Mouse (Mus musculus) lung, postnatal 0 days (tissue): ENCODE data around the gene Fjx1. TPM values are rescaled to one million over a fixed set of nuclear protein-coding genes. Genes with fewer than 3 reads are reported as not detected.
A peak's percentile ranks its signal among the peaks of the same experiment; 100 is the strongest.

Experiments
- ATAC-seq: fragments of 200-750 bp; cut with Nextera tagmentation; 2 replicates; pipeline ENCODE4 v1.8.0; 2017; ENCODE audit warnings: moderate library complexity
- DNase-seq: peaks from one replicate; pipeline ENCODE4 v3.0.0-alpha.2; 2016; ENCODE audit warnings: low spot score
- H3K27ac ChIP-seq: fragments of 300-500 bp; sonication (generic); 2 replicates; pipeline ENCODE4 v1.5.1; 2014; ENCODE audit warnings: antibody characterized with exemption, mild to moderate bottlenecking, low read length, mixed read lengths
- H3K27me3 ChIP-seq: fragments of 300-500 bp; sonication (generic); replicated peaks from 2 replicates; pipeline ENCODE4 v1.6.1; 2014; ENCODE audit warnings: low read length, mixed read lengths; ENCODE audit not compliant: insufficient read depth
- H3K36me3 ChIP-seq: fragments of 300-500 bp; sonication (generic); 2 replicates; pipeline ENCODE4 v1.6.1; 2014; ENCODE audit warnings: low read length, mixed read lengths; ENCODE audit not compliant: insufficient read depth
- H3K4me1 ChIP-seq: fragments of 300-500 bp; sonication (generic); 2 replicates; pipeline ENCODE4 v1.6.1; 2014; ENCODE audit warnings: antibody characterized with exemption, low read depth, low read length, mixed read lengths; ENCODE audit not compliant: insufficient read depth
- H3K4me2 ChIP-seq: fragments of 300-500 bp; sonication (generic); replicated peaks from 2 replicates; pipeline ENCODE4 v1.6.1; 2014; ENCODE audit warnings: low read depth, mild to moderate bottlenecking, low read length, moderate library complexity, mixed read lengths
- H3K4me3 ChIP-seq: fragments of 300-500 bp; sonication (generic); 2 replicates; pipeline ENCODE4 v1.5.1; 2014; ENCODE audit warnings: low read depth, low read length
- H3K9ac ChIP-seq: fragments of 300-500 bp; sonication (generic); replicated peaks from 2 replicates; pipeline ENCODE4 v1.6.1; 2014; ENCODE audit warnings: low read depth, mild to moderate bottlenecking
- H3K9me3 ChIP-seq: fragments of 300-500 bp; sonication (generic); 2 replicates; pipeline ENCODE4 v1.6.1; 2016; ENCODE audit warnings: low read length, mixed read lengths
- CTCF ChIP-seq: IDR thresholded peaks from 2 replicates; pipeline ENCODE4 v1.5.1; 2016; ENCODE audit warnings: antibody characterized with exemption, mild to moderate bottlenecking
- EP300 ChIP-seq: IDR thresholded peaks from 2 replicates; pipeline ENCODE4 v1.6.1; 2016; ENCODE audit warnings: antibody characterized with exemption, mild to moderate bottlenecking, control low read depth
- WGBS: fragments of 180-500 bp; shearing (Covaris S2); extraction: QIAGEN DNeasy Blood & Tissue Kit; methylation state at CpG from one replicate; pipeline ENCODE4 v1.1.7; 2014; 5-methylcytosine and 5-hydroxymethylcytosine counted together
- polyA plus RNA-seq: library from polyadenylated mRNA; unstranded; fragments of >200 nt; fragmentation: Nextera tagmentation; extraction: Ambion mirVana; gene quantifications from 2 replicates; pipeline ENCODE4 v1.2.1, GENCODE M21; 2015

The Fjx1 gene
- polyA plus RNA-seq, 1 experiment from 2014 or later, result 7.3 TPM

DNA sequence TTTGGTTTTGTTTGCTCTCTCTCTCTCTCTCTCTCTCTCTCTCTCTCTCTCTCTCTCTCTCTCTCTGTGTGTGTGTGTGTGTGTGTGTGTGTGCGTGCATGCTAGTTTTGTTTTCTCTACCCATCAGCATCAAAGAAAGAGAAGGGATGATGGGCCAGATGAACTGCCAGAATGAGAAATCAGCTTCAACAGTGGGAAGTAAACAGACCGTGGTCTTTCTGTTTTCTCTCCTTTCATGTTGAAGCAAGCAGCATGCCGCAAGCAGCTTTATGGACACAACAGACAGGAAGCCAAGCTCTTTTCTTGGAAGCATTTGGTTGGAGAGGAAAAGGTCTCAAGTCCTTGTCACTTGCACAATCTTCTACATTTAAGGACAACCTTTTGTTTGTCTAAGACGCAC is 21.2 kb downstream of the Fjx1 start:
- H3K4me3 ChIP-seq, result no peak overlapping the region
- TF ChIP-seq CTCF (no peak), EP300 (no peak)
- peak; percentile 37; the same call in 1 of the 2 replicates for ATAC-seq
- no peaks in the 10 kb centered on the region for H3K9me3 ChIP-seq
- 15% methylated on average over 3 of the region's 4 CpGs for WGBS
- peak; percentile 42 for DNase-seq
- no peak overlapping the region for H3K9ac ChIP-seq
- no peak overlapping the region for H3K27ac ChIP-seq
- no peak overlapping the region for H3K4me2 ChIP-seq
- H3K4me1 ChIP-seq, result no peaks in the 10 kb centered on the region
- no peaks in the 10 kb centered on the region for H3K27me3 ChIP-seq
- H3K36me3 ChIP-seq, result no peaks in the 10 kb centered on the region

DNA sequence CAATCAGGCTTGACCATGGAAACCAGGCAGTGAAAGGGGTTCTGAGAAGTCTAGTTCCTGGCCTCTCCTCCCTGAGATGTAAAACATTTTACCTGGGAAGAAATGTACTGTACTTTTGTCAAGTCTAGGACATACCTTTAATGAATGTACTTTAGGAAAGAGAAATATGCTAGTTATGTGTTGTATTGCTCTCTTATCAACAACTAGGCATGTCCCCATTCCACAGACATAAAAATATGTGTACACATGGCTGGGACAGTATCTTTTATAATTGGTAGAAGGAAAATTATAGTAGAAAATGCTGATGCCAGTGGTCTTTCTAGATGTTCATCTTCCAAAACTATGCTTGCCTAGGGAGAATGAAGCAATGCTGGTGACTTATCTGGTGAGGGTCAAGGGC is 24.3 kb downstream of the Fjx1 start:
- H3K4me3 ChIP-seq, result no peak overlapping the region
- no peaks in the 10 kb centered on the region for H3K9me3 ChIP-seq
- no peak overlapping the region for H3K27ac ChIP-seq
- no peaks in the 10 kb centered on the region for H3K4me1 ChIP-seq
- peak; percentile 92 for TF ChIP-seq EP300
- TF ChIP-seq CTCF, result no peak
- H3K4me2 ChIP-seq, result no peak overlapping the region
- no peak overlapping the region for H3K9ac ChIP-seq
- H3K36me3 ChIP-seq, result no peaks in the 10 kb centered on the region
- no peaks in the 10 kb centered on the region for H3K27me3 ChIP-seq
- ATAC-seq (no peak), DNase-seq (no peak)

GRCm38 (mm10) chr2:102426434-102426833 is 25.9 kb downstream of the Fjx1 start:
- Histone ChIP-seq H3K4me1 (no peaks in the 10 kb centered on the region), H3K9ac (no peak overlapping the region), H3K27ac (no peak overlapping the region), H3K36me3 (no peaks in the 10 kb centered on the region), H3K9me3 (no peaks in the 10 kb centered on the region), H3K27me3 (no peaks in the 10 kb centered on the region), H3K4me3 (no peak overlapping the region), H3K4me2 (no peak overlapping the region)
- 48% methylated on average over 3 of the region's 3 CpGs for WGBS
- no peak for DNase-seq
- TF ChIP-seq CTCF (no peak), EP300 (no peak)
- no peak for ATAC-seq

- Histone ChIP-seq H3K4me3 (no peak overlapping the region), H3K27ac (no peak overlapping the region), H3K4me2 (no peak overlapping the region), H3K9ac (no peak overlapping the region), H3K9me3 (no peaks in the 10 kb centered on the region), H3K27me3 (no peaks in the 10 kb centered on the region), H3K4me1 (no peaks in the 10 kb centered on the region), H3K36me3 (no peaks in the 10 kb centered on the region)
- ATAC-seq (no peak; the same call in 1 of the 2 replicates), DNase-seq (no peak)
- TF ChIP-seq EP300, result no peak
- TF ChIP-seq CTCF, result no peak
- WGBS, result 62% methylated on average over 14 of the region's 14 CpGs
These were observed 36.1 kb downstream of the Fjx1 start for GRCm38 (mm10) chr2:102416149-102416743.

- Histone ChIP-seq H3K9ac (no peak overlapping the region), H3K4me1 (no peaks in the 10 kb centered on the region), H3K36me3 (no peaks in the 10 kb centered on the region), H3K9me3 (no peaks in the 10 kb centered on the region), H3K27me3 (no peaks in the 10 kb centered on the region), H3K4me2 (no peak overlapping the region), H3K27ac (no peak overlapping the region), H3K4me3 (no peak overlapping the region)
- ATAC-seq, result no peak
- DNase-seq, result no peak
- WGBS, result 78% methylated on average over 2 of the region's 2 CpGs
- TF ChIP-seq CTCF, result no peak
- TF ChIP-seq EP300, result no peak
These were observed 39.6 kb downstream of the Fjx1 start for GRCm38 (mm10) chr2:102412738-102413137.

- Histone ChIP-seq H3K27ac (no peak overlapping the region), H3K4me3 (no peak overlapping the region), H3K9me3 (no peaks in the 10 kb centered on the region), H3K9ac (no peak overlapping the region), H3K4me1 (no peaks in the 10 kb centered on the region), H3K27me3 (no peaks in the 10 kb centered on the region), H3K4me2 (no peak overlapping the region), H3K36me3 (no peaks in the 10 kb centered on the region)
- WGBS, result 51% methylated on average over 4 of the region's 4 CpGs
- ATAC-seq (peak; percentile 37; the same call in 1 of the 2 replicates), DNase-seq (peak; percentile 67)
- TF ChIP-seq CTCF (no peak), EP300 (no peak)
These were observed 41.7 kb downstream of the Fjx1 start for GRCm38 (mm10) chr2:102410615-102411014.

- TF ChIP-seq EP300 (no peak), CTCF (no peak)
- no peak for DNase-seq
These were observed 42.6 kb downstream of the Fjx1 start for GRCm38 (mm10) chr2:102409741-102410140.

More at GRCm38 (mm10) chr2:102409741-102410140, 42.6 kb downstream of the Fjx1 start:
- Histone ChIP-seq H3K4me3 (no peak overlapping the region), H3K27ac (no peak overlapping the region), H3K4me1 (no peaks in the 10 kb centered on the region), H3K4me2 (no peak overlapping the region), H3K9me3 (no peaks in the 10 kb centered on the region), H3K36me3 (no peaks in the 10 kb centered on the region), H3K27me3 (no peaks in the 10 kb centered on the region), H3K9ac (no peak overlapping the region)
- ATAC-seq, result no peak
- 86% methylated on average over 3 of the region's 3 CpGs for WGBS
